Mouse (Mus musculus): Measurements from ENCODE around the gene Retreg1.

- TF ChIP-seq CTCF (IDR thresholded peaks at IDR 0.05; ENCODE audit: insufficient read depth, low read depth, low read length) (no peak), POLR2A (IDR thresholded peaks at IDR 0.05; ENCODE audit: insufficient read depth, low read depth, low read length) (no peak)
Measured at GRCm38 (mm10) chr15:25922007-25922406, 79.0 kb downstream of the Retreg1 start.

Measured in olfactory bulb, adult 2 months (tissue).